Mouse (Mus musculus) stomach, postnatal 0 days (tissue): Measurements from ENCODE around the gene Ufsp2. TPM values are rescaled to one million over a fixed set of nuclear protein-coding genes. Genes with fewer than 3 reads are reported as not detected.

Source experiments
- ATAC-seq: fragments of 200-750 bp; cut with Nextera tagmentation; 2 replicates; pipeline ENCODE4 v1.8.0; 2017; ENCODE audit not compliant: low FRiP score, low TSS enrichment
- DNase-seq: peaks from one replicate; pipeline ENCODE4 v3.0.0-alpha.2; 2016; ENCODE audit warnings: low spot score
- H3K27ac ChIP-seq: fragments of 300-500 bp; sonication (generic); replicated peaks from 2 replicates; pipeline ENCODE4 v1.5.1; 2014; ENCODE audit warnings: mild to moderate bottlenecking, control low read depth
- H3K27me3 ChIP-seq: fragments of 300-500 bp; sonication (generic); 2 replicates; pipeline ENCODE4 v1.6.1; 2014; ENCODE audit warnings: low read length; ENCODE audit not compliant: control insufficient read depth, insufficient read depth
- H3K36me3 ChIP-seq: fragments of 300-500 bp; sonication (generic); 2 replicates; pipeline ENCODE4 v1.6.1; 2014; ENCODE audit warnings: low read length, mixed read lengths; ENCODE audit not compliant: control insufficient read depth, insufficient read depth
- H3K4me1 ChIP-seq: fragments of 300-500 bp; sonication (generic); replicated peaks from 2 replicates; pipeline ENCODE4 v1.6.1; 2014; ENCODE audit warnings: antibody characterized with exemption; ENCODE audit not compliant: control insufficient read depth, insufficient read depth
- H3K4me2 ChIP-seq: fragments of 300-500 bp; sonication (generic); replicated peaks from 2 replicates; pipeline ENCODE4 v1.6.1; 2014; ENCODE audit warnings: low read depth, mild to moderate bottlenecking, control low read depth, moderate library complexity
- H3K4me3 ChIP-seq: fragments of 300-500 bp; sonication (generic); 2 replicates; pipeline ENCODE4 v1.5.1; 2014; ENCODE audit warnings: low read depth, low read length, control low read depth
- H3K9ac ChIP-seq: fragments of 300-500 bp; sonication (generic); 2 replicates; pipeline ENCODE4 v1.6.1; 2014; ENCODE audit warnings: mild to moderate bottlenecking, low read length, control low read depth, mixed read lengths
- H3K9me3 ChIP-seq: fragments of 300-500 bp; sonication (generic); 2 replicates; pipeline ENCODE4 v1.6.1; 2016; ENCODE audit warnings: low read length; ENCODE audit not compliant: control insufficient read depth
- CTCF ChIP-seq: IDR thresholded peaks from 2 replicates; pipeline ENCODE4 v1.5.1; 2016; ENCODE audit warnings: antibody characterized with exemption, low read depth, mild to moderate bottlenecking, moderate library complexity
- EP300 ChIP-seq: optimal IDR thresholded peaks from 2 replicates; pipeline ENCODE3; 2016; ENCODE audit warnings: antibody characterized with exemption
- WGBS: fragments of 180-500 bp; shearing (Covaris S2); extraction: QIAGEN DNeasy Blood & Tissue Kit; methylation state at CpG from one replicate; pipeline ENCODE4 v1.1.7; 2014; 5-methylcytosine and 5-hydroxymethylcytosine counted together
- polyA plus RNA-seq: library from polyadenylated mRNA; unstranded; fragments of >200 nt; fragmentation: Nextera tagmentation; extraction: Ambion mirVana; gene quantifications from 2 replicates; pipeline ENCODE4 v1.2.1, GENCODE M21; 2015

Ufsp2 gene
- polyA plus RNA-seq, 1 experiment from 2014 or later: 73.8 TPM

DNA sequence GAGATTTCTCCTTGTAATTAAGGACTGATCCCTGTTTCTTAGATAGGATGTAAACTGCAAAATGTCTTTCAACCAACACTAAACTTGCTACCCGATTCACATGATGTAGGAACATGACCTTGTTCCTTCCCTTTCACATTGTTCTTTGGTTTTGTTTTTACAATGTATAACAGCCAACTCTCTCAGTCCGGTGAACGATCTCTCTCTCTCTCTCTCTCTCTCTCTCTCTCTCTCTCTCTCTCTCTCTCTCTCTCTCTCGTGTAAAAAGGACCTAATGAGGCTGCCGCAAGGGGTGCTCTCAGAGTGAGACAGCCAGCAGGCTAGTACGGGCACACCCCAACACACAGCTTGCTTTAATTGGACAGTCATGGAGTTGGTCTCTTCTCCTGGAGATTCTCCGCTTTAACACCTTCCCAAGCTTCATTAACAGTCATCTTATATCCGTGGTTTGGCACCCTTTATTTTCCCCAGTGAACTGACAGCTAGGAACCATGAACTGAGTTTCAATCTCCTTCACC lies 1.3 kb upstream of the Ufsp2 start:
- TF ChIP-seq CTCF: no peak
- no peak for TF ChIP-seq EP300
- Histone ChIP-seq H3K4me3 (no peak overlapping the region), H3K9me3 (peaks cover 4% of the 10 kb centered on the region; the same call in 1 of the 2 replicates), H3K36me3 (no peaks in the 10 kb centered on the region), H3K4me1 (no peaks in the 10 kb centered on the region; the same call in 1 of the 2 replicates), H3K27ac (no peak overlapping the region), H3K27me3 (no peaks in the 10 kb centered on the region), H3K4me2 (peak overlapping the region; percentile 63), H3K9ac (no peak overlapping the region)
- no peak for DNase-seq
- WGBS: 65% methylated on average over 8 of the region's 8 CpGs
- no peak for ATAC-seq

DNA sequence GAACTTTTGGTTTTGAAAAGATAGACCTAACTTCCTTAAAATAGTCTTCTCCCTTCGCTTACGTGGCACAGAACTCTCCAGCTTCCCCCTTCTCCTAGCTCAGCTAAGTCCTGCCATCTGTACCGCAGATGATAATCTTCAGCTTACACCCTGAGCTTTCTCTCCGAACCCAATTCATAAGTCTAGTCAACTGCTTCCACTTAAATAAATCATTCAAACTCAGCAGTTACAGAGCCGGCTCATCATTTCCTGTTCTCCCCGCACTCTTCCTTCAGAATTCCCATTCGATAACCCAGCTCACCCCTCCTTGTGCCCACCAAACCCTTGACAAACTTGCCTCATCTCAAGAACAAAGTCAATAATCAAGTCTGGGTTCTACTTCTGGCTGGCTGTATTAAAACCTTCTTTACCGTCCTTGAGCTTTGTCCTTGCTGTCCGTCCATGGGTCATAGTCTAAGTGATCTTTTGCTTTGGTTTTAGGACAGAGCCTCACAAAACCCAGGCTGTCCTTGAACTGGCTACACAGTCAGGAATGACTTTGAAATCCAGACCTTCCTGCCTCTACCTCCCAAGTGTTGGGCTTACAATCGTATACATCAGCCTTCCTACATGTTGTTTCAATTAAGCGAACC lies 625 bp downstream of the Ufsp2 start:
- Histone ChIP-seq H3K4me2 (peak overlapping the region; percentile 63), H3K9ac (peak overlapping the region; percentile 67), H3K4me1 (no peaks in the 10 kb centered on the region; the same call in 1 of the 2 replicates), H3K27me3 (no peaks in the 10 kb centered on the region), H3K36me3 (no peaks in the 10 kb centered on the region), H3K9me3 (peaks cover 1% of the 10 kb centered on the region; the same call in 1 of the 2 replicates), H3K27ac (no peak overlapping the region; the same call in 1 of the 2 replicates), H3K4me3 (peak overlapping the region; percentile 57)
- 55% methylated on average over 11 of the region's 11 CpGs for WGBS
- ATAC-seq (peak; percentile 11; the same call in 1 of the 2 replicates), DNase-seq (no peak)
- TF ChIP-seq CTCF (no peak), EP300 (no peak)

GRCm38 (mm10) chr8:45986665-45987064 lies 11.3 kb downstream of the Ufsp2 start:
- H3K27ac ChIP-seq: 0 out of 2 replicates have a peak overlapping the region, but pooled peaks have one; percentile 24
- WGBS: 54% methylated on average over 3 of the region's 3 CpGs
- ATAC-seq: no peak
- H3K9me3 ChIP-seq: no peaks in the 10 kb centered on the region
- no peak for DNase-seq
- no peak overlapping the region for H3K9ac ChIP-seq
- H3K36me3 ChIP-seq: peaks cover 16% of the 10 kb centered on the region
- H3K4me2 ChIP-seq: no peak overlapping the region
- H3K4me1 ChIP-seq: no peaks in the 10 kb centered on the region
- no peaks in the 10 kb centered on the region for H3K27me3 ChIP-seq
- no peak overlapping the region for H3K4me3 ChIP-seq
- TF ChIP-seq CTCF (no peak), EP300 (no peak)

DNA sequence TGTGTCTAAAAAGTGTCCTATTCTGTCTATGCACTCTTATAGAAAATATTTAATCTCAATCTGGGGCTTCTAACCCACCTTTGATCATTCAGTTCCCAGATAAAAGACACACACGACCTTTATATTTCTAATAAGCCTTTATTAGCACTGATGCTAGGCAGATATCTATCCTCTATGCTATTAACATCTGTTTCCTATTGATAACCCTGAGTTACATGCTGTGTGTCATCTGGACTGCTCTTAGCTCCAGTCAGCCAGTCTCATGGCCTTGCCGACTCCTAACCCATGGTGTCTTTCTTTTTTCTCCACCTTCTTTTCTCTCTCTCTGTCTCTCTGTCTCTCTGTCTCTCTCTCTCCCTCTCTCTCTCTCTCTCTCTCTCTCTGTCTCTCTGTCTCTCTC lies 12.9 kb downstream of the Ufsp2 start:
- no peak for ATAC-seq
- TF ChIP-seq CTCF (no peak), EP300 (no peak)

GRCm38 (mm10) chr8:45990631-45991310 lies 15.4 kb downstream of the Ufsp2 start:
- WGBS: 83% methylated on average over 4 of the region's 4 CpGs
- peaks cover 16% of the 10 kb centered on the region for H3K36me3 ChIP-seq

More for the DNA sequence above, 12.9 kb downstream of the Ufsp2 start:
- no peaks in the 10 kb centered on the region for H3K27me3 ChIP-seq
- DNase-seq: no peak
- H3K4me3 ChIP-seq: no peak overlapping the region
- H3K9ac ChIP-seq: no peak overlapping the region
- 78% methylated on average over 2 of the region's 2 CpGs for WGBS
- H3K9me3 ChIP-seq: no peaks in the 10 kb centered on the region
- H3K4me2 ChIP-seq: no peak overlapping the region
- H3K27ac ChIP-seq: no peak overlapping the region
- H3K4me1 ChIP-seq: no peaks in the 10 kb centered on the region
- H3K36me3 ChIP-seq: peaks cover 14% of the 10 kb centered on the region

DNA sequence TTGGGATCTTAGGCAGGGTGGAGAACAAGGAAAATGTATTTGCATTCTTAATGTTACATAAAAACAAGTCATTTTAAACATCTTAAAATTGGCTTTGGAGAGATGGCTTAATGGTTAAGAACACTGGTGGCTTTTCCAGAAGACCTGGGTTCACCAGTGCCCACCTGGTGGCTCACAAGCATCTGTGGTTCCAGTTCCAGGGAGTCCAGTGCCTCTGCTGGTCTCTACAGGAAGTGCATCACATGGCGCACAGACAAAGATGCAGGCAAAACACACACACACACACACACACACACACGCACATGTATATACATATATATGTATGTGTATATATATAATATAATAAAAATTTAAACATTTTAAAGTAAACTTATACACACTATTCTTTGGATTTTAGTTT lies 18.8 kb downstream of the Ufsp2 start:
- ATAC-seq: no peak
- Histone ChIP-seq H3K36me3 (peaks cover 14% of the 10 kb centered on the region; the same call in 1 of the 2 replicates), H3K9ac (no peak overlapping the region), H3K27me3 (no peaks in the 10 kb centered on the region), H3K4me1 (no peaks in the 10 kb centered on the region), H3K27ac (no peak overlapping the region), H3K4me3 (no peak overlapping the region), H3K9me3 (no peaks in the 10 kb centered on the region), H3K4me2 (no peak overlapping the region)
- no peak for DNase-seq
- TF ChIP-seq CTCF (peak; percentile 50), EP300 (no peak)
- WGBS: 96% methylated on average over 2 of the region's 2 CpGs

More at GRCm38 (mm10) chr8:45990631-45991310, 15.4 kb downstream of the Ufsp2 start:
- TF ChIP-seq EP300: no peak
- no peak overlapping the region for H3K9ac ChIP-seq
- no peak overlapping the region for H3K27ac ChIP-seq
- no peak overlapping the region for H3K4me3 ChIP-seq
- ATAC-seq (no peak), DNase-seq (no peak)
- no peak overlapping the region for H3K4me2 ChIP-seq
- no peaks in the 10 kb centered on the region for H3K27me3 ChIP-seq
- no peaks in the 10 kb centered on the region for H3K9me3 ChIP-seq
- no peaks in the 10 kb centered on the region for H3K4me1 ChIP-seq
